Mouse (Mus musculus) heart, postnatal 0 days (tissue): Measurements from ENCODE around the gene Gsta4.

Source experiments
- CTCF ChIP-seq: IDR thresholded peaks from 2 replicates; pipeline ENCODE4 v1.5.1; 2016; ENCODE audit warnings: antibody characterized with exemption, control low read depth, low read depth
- EP300 ChIP-seq: IDR thresholded peaks from 2 replicates; pipeline ENCODE4 v1.6.1; 2016; ENCODE audit warnings: antibody characterized with exemption, low read depth

GRCm38 (mm10) chr9:78139463-78139862, 43.1 kb upstream of the Gsta4 start:
- TF ChIP-seq CTCF: no peak
- TF ChIP-seq EP300: 0 out of 2 replicates have a peak, but pooled peaks have one; percentile 33
